Mouse (Mus musculus) testis, adult 2 months (tissue): ENCODE results near the gene Pan2.

Experiments used
- CTCF ChIP-seq: fragments of 200-500 bp; IDR thresholded peaks from 2 replicates; pipeline ENCODE4 v1.5.1; 2012; ENCODE audit warnings: low read depth, mild to moderate bottlenecking, inconsistent platforms, low read length, moderate library complexity; ENCODE audit not compliant: control insufficient read depth, insufficient read depth, insufficient replicate concordance
- POLR2A ChIP-seq: fragments of 200-500 bp; IDR thresholded peaks from 2 replicates; pipeline ENCODE4 v1.6.1; 2012; ENCODE audit warnings: low read depth, mild to moderate bottlenecking, inconsistent platforms, low read length, moderate library complexity; ENCODE audit not compliant: control insufficient read depth

GRCm38 (mm10) chr10:128298702-128299171 is 4.4 kb upstream of the Pan2 start, which contains the start of gene Il23a:
- no peak for TF ChIP-seq CTCF
- no peak for TF ChIP-seq POLR2A
